Mouse (Mus musculus): Measurements from ENCODE around the gene Clmp. TPM values are rescaled to one million over a fixed set of nuclear protein-coding genes. Genes with fewer than 3 reads are reported as not detected.
A peak's percentile ranks its signal among the peaks of the same experiment; 100 is the strongest.

Gene Clmp
- polyA plus RNA-seq, 1 experiment, result 3.5 TPM

DNA sequence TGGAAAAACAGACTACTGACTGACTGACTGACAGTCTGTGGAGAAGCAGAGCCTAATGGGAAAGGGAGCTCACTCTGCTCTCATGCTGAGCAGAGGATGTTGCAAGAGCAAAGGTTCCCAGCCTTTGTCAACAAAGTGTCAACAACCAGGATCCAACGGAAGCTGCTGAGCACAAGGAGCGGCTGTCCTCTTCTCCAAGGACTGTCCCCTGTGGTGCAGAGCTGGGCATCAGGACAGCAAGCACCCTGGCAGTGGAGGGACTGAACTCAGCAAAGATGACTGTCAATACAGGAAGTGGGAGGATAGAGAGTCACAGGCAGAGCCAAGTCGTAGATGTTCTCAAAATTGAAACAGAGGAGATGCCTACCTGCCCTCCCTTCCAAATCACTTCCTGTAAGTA lies 58.5 kb downstream of the Clmp start:
- Histone ChIP-seq H3K9ac (ENCODE audit: low read depth, poor library complexity, severe bottlenecking) (no peak overlapping the region), H3K27me3 (ENCODE audit: control insufficient read depth, insufficient read depth, low read length, poor library complexity, severe bottlenecking) (no peaks in the 10 kb centered on the region), H3K36me3 (ENCODE audit: control insufficient read depth, insufficient read depth, low read length, poor library complexity, severe bottlenecking) (no peaks in the 10 kb centered on the region), H3K27ac (ENCODE audit: insufficient read depth, low read length) (no peak overlapping the region), H3K9me3 (replicated peaks; ENCODE audit: control insufficient read depth, insufficient read depth, low read length, poor library complexity, severe bottlenecking) (no peaks in the 10 kb centered on the region), H3K4me1 (ENCODE audit: control insufficient read depth, insufficient read depth, low read length) (no peaks in the 10 kb centered on the region), H3K4me3 (ENCODE audit: low read depth, low read length) (no peak overlapping the region)
- TF ChIP-seq EP300 (IDR thresholded peaks at IDR 0.05; ENCODE audit: insufficient read depth, low read depth, low read length), result no peak
- TF ChIP-seq CTCF (IDR thresholded peaks at IDR 0.05; ENCODE audit: low read depth, low read length), result no peak
- no peak for TF ChIP-seq POLR2A (IDR thresholded peaks at IDR 0.05; ENCODE audit: insufficient read depth, low read length)

DNA sequence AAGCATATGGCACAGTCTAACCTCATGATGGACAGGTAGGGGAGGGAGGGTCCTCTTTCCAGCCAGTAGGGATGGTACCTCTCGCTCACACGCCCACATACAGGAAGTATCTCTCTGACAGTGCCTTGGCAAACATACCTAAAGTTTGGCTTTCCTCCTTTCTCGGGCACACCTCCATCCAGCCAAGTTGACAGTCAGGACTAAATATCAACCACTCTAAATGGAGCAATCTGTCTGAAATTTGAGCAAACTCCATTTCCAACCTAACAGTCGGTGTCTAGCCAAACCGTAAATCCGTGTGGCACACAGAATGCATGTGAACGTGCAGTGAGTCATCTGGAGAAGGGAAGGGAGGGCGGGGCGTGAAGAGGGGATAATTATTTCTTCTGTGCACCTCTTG lies 61.0 kb downstream of the Clmp start:
- H3K27me3 ChIP-seq (ENCODE audit: control insufficient read depth, insufficient read depth, low read length, poor library complexity, severe bottlenecking), result no peaks in the 10 kb centered on the region
- H3K9me3 ChIP-seq (replicated peaks; ENCODE audit: control insufficient read depth, insufficient read depth, low read length, poor library complexity, severe bottlenecking), result no peaks in the 10 kb centered on the region
- no peaks in the 10 kb centered on the region for H3K36me3 ChIP-seq (ENCODE audit: control insufficient read depth, insufficient read depth, low read length, poor library complexity, severe bottlenecking)
- H3K27ac ChIP-seq (ENCODE audit: insufficient read depth, low read length), result no peak overlapping the region
- no peak overlapping the region for H3K4me3 ChIP-seq (ENCODE audit: low read depth, low read length)
- no peak for TF ChIP-seq EP300 (IDR thresholded peaks at IDR 0.05; ENCODE audit: insufficient read depth, low read depth, low read length)
- no peaks in the 10 kb centered on the region for H3K4me1 ChIP-seq (ENCODE audit: control insufficient read depth, insufficient read depth, low read length)
- no peak overlapping the region for H3K9ac ChIP-seq (ENCODE audit: low read depth, poor library complexity, severe bottlenecking)

GRCm38 (mm10) chr9:40747249-40747648 lies 61.5 kb downstream of the Clmp start:
- H3K9me3 ChIP-seq (replicated peaks; ENCODE audit: control insufficient read depth, insufficient read depth, low read length, poor library complexity, severe bottlenecking), result no peaks in the 10 kb centered on the region
- no peaks in the 10 kb centered on the region for H3K27me3 ChIP-seq (ENCODE audit: control insufficient read depth, insufficient read depth, low read length, poor library complexity, severe bottlenecking)
- no peak overlapping the region for H3K4me3 ChIP-seq (ENCODE audit: low read depth, low read length)
- no peaks in the 10 kb centered on the region for H3K36me3 ChIP-seq (ENCODE audit: control insufficient read depth, insufficient read depth, low read length, poor library complexity, severe bottlenecking)
- H3K9ac ChIP-seq (ENCODE audit: low read depth, poor library complexity, severe bottlenecking), result no peak overlapping the region
- no peak for TF ChIP-seq CTCF (IDR thresholded peaks at IDR 0.05; ENCODE audit: low read depth, low read length)
- TF ChIP-seq POLR2A (IDR thresholded peaks at IDR 0.05; ENCODE audit: insufficient read depth, low read length), result no peak
- no peak for TF ChIP-seq EP300 (IDR thresholded peaks at IDR 0.05; ENCODE audit: insufficient read depth, low read depth, low read length)
- H3K27ac ChIP-seq (ENCODE audit: insufficient read depth, low read length), result no peak overlapping the region
- H3K4me1 ChIP-seq (ENCODE audit: control insufficient read depth, insufficient read depth, low read length), result no peaks in the 10 kb centered on the region

DNA sequence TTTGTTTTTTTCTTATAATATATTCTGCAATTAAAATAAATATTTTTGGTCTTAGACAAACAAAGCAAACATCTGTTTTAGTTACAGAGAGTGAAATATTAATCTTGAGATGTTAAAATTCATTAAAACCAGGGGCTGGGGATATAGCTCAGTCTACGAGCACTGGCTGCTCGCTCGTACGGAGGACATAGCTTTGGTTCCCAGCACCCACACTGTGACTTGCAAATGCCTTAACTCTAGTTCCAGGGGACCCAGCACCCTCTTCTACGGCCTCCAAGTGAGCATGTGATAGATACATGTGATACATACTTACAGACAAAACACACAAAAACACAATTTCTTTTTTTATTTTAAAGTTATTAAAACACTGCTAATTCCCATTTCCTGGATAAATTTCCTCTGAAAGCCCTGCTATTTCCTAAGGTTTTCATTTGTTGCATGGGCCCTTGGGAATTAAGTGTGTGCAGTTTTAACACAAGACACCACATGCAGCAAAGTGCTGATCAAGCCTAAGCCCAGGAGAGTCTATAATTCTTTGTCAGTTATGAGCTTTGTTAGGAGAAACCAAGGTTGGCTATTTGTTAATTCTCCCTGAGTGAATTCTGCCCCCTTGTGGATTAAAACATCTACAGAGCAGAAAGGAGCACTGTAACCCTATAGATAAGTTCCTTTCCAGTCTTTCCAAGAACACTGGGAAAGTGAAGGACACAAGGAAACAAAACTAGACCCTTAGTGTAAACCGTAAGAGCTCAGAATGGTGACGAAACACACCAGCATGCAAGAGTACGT lies 64.3 kb downstream of the Clmp start:
- no peak overlapping the region for H3K9ac ChIP-seq (ENCODE audit: low read depth, poor library complexity, severe bottlenecking)
- no peak overlapping the region for H3K4me3 ChIP-seq (ENCODE audit: low read depth, low read length)
- H3K27me3 ChIP-seq (ENCODE audit: control insufficient read depth, insufficient read depth, low read length, poor library complexity, severe bottlenecking), result no peaks in the 10 kb centered on the region
- H3K36me3 ChIP-seq (ENCODE audit: control insufficient read depth, insufficient read depth, low read length, poor library complexity, severe bottlenecking), result no peaks in the 10 kb centered on the region
- no peaks in the 10 kb centered on the region for H3K4me1 ChIP-seq (ENCODE audit: control insufficient read depth, insufficient read depth, low read length)
- H3K9me3 ChIP-seq (replicated peaks; ENCODE audit: control insufficient read depth, insufficient read depth, low read length, poor library complexity, severe bottlenecking), result no peaks in the 10 kb centered on the region
- H3K27ac ChIP-seq (ENCODE audit: insufficient read depth, low read length), result no peak overlapping the region
- TF ChIP-seq EP300 (IDR thresholded peaks at IDR 0.05; ENCODE audit: insufficient read depth, low read depth, low read length) (no peak), POLR2A (IDR thresholded peaks at IDR 0.05; ENCODE audit: insufficient read depth, low read length) (no peak), CTCF (IDR thresholded peaks at IDR 0.05; ENCODE audit: low read depth, low read length) (no peak)

GRCm38 (mm10) chr9:40751749-40752148 lies 66.0 kb downstream of the Clmp start:
- peak; percentile 64 for TF ChIP-seq CTCF (IDR thresholded peaks at IDR 0.05; ENCODE audit: low read depth, low read length)
- no peak for TF ChIP-seq EP300 (IDR thresholded peaks at IDR 0.05; ENCODE audit: insufficient read depth, low read depth, low read length)
- no peak for TF ChIP-seq POLR2A (IDR thresholded peaks at IDR 0.05; ENCODE audit: insufficient read depth, low read length)
- no peak overlapping the region for H3K9ac ChIP-seq (ENCODE audit: low read depth, poor library complexity, severe bottlenecking)
- H3K27ac ChIP-seq (ENCODE audit: insufficient read depth, low read length), result no peak overlapping the region
- no peak overlapping the region for H3K4me3 ChIP-seq (ENCODE audit: low read depth, low read length)
- H3K9me3 ChIP-seq (replicated peaks; ENCODE audit: control insufficient read depth, insufficient read depth, low read length, poor library complexity, severe bottlenecking), result no peaks in the 10 kb centered on the region
- H3K27me3 ChIP-seq (ENCODE audit: control insufficient read depth, insufficient read depth, low read length, poor library complexity, severe bottlenecking), result no peaks in the 10 kb centered on the region
- H3K4me1 ChIP-seq (ENCODE audit: control insufficient read depth, insufficient read depth, low read length), result no peaks in the 10 kb centered on the region
- no peaks in the 10 kb centered on the region for H3K36me3 ChIP-seq (ENCODE audit: control insufficient read depth, insufficient read depth, low read length, poor library complexity, severe bottlenecking)

GRCm38 (mm10) chr9:40756401-40756800 lies 70.6 kb downstream of the Clmp start:
- peak overlapping the region; percentile 37 for H3K9ac ChIP-seq (ENCODE audit: low read depth, poor library complexity, severe bottlenecking)
- peak overlapping the region; percentile 35; the same call in 1 of the 2 replicates for H3K27ac ChIP-seq (ENCODE audit: insufficient read depth, low read length)
- H3K27me3 ChIP-seq (ENCODE audit: control insufficient read depth, insufficient read depth, low read length, poor library complexity, severe bottlenecking), result no peaks in the 10 kb centered on the region
- H3K9me3 ChIP-seq (replicated peaks; ENCODE audit: control insufficient read depth, insufficient read depth, low read length, poor library complexity, severe bottlenecking), result no peaks in the 10 kb centered on the region
- no peaks in the 10 kb centered on the region for H3K36me3 ChIP-seq (ENCODE audit: control insufficient read depth, insufficient read depth, low read length, poor library complexity, severe bottlenecking)
- H3K4me1 ChIP-seq (ENCODE audit: control insufficient read depth, insufficient read depth, low read length), result no peaks in the 10 kb centered on the region
- peak overlapping the region; percentile 46; the same call in 1 of the 2 replicates for H3K4me3 ChIP-seq (ENCODE audit: low read depth, low read length)
- TF ChIP-seq CTCF (IDR thresholded peaks at IDR 0.05; ENCODE audit: low read depth, low read length), result peak; percentile 10
- no peak for TF ChIP-seq POLR2A (IDR thresholded peaks at IDR 0.05; ENCODE audit: insufficient read depth, low read length)
- TF ChIP-seq EP300 (IDR thresholded peaks at IDR 0.05; ENCODE audit: insufficient read depth, low read depth, low read length), result no peak

Measured in ES-Bruce4 (cell line).